10 mouse cellular contexts compared by ENCODE assay signal in the genomic region with DNA sequence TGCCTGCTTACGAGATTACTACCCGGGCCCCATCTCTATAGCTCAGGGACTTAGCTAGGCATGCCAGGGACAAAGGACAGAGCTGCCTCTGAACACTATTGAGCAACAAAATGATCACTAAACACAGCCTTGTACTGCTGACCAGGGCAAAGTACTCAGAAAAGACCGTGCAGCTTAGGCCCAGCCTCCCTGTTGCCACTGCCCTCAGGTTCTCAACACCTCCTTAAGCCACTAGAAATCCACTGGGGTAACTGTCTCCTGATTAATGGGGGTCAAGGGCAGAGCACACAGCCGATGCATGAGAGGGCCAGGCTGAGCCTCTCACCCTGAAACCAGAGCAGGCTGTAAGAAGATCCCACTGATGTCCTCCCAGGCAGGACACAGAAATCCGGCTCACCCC. TPM values are rescaled to one million over a fixed set of nuclear protein-coding genes. Genes with fewer than 3 reads are reported as not detected.
A peak's percentile ranks its signal among the peaks of the same experiment; 100 is the strongest.
DNase-seq lines count a peak whose midpoint lies in the region; ATAC-seq and TF ChIP-seq lines count a peak whose summit lies in the region.
"Had no signal": no experiment of that assay in that cellular context is flagged by ENCODE, and none has a peak within 500 bp of the region (broad histone marks: within the 10 kb centered on the region; RNA-seq: fewer than 3 reads in every experiment).

No protein-coding gene starts in this region.

- no peak overlapping the region for H3K4me2 ChIP-seq in forebrain, embryonic 11.5 days (ENCODE audit: low read depth, low read length, severe bottlenecking)
- no peak overlapping the region for H3K4me2 ChIP-seq in forebrain, embryonic 13.5 days
- H3K4me2 ChIP-seq in midbrain, embryonic 11.5 days = no peak overlapping the region
- no peak overlapping the region for H3K4me2 ChIP-seq in stomach, postnatal 0 days (replicated peaks; ENCODE audit: low read depth)
- H3K4me2 ChIP-seq: embryonic facial prominence, embryonic 15.5 days had no signal

- 0 out of 2 replicates have a peak, but pooled peaks cover 4% of the 10 kb centered on the region for H3K4me1 ChIP-seq in forebrain, embryonic 11.5 days (replicated peaks; ENCODE audit: control insufficient read depth, insufficient read depth, low read length)
- no peaks in the 10 kb centered on the region for H3K4me1 ChIP-seq in forebrain, embryonic 13.5 days
- peaks cover 9% of the 10 kb centered on the region; the same call in 1 of the 2 replicates for H3K4me1 ChIP-seq in midbrain, embryonic 11.5 days (ENCODE audit: control insufficient read depth, insufficient read depth, low read length)
- peaks cover 41% of the 10 kb centered on the region for H3K4me1 ChIP-seq in midbrain, embryonic 10.5 days
- H3K4me1 ChIP-seq in stomach, postnatal 0 days (replicated peaks; ENCODE audit: control insufficient read depth, insufficient read depth) = no peaks in the 10 kb centered on the region

- TF ChIP-seq CTCF in stomach, postnatal 0 days (IDR thresholded peaks at IDR 0.05; ENCODE audit: low read depth) = no peak

- no peak overlapping the region for H3K27ac ChIP-seq in forebrain, embryonic 11.5 days (ENCODE audit: low read depth, low read length)
- no peak overlapping the region for H3K27ac ChIP-seq in forebrain, embryonic 13.5 days
- H3K27ac ChIP-seq in midbrain, embryonic 11.5 days (ENCODE audit: low read depth, low read length) = 0 out of 2 replicates have a peak overlapping the region, but pooled peaks have one; percentile 14
- H3K27ac ChIP-seq in midbrain, embryonic 10.5 days (replicated peaks) = no peak overlapping the region
- H3K27ac ChIP-seq in stomach, postnatal 0 days (replicated peaks) = no peak overlapping the region
- H3K27ac ChIP-seq: embryonic facial prominence, embryonic 15.5 days had no signal

- no peaks in the 10 kb centered on the region for H3K27me3 ChIP-seq in forebrain, embryonic 11.5 days (ENCODE audit: control insufficient read depth, insufficient read depth, low read length)
- no peaks in the 10 kb centered on the region for H3K27me3 ChIP-seq in forebrain, embryonic 13.5 days
- H3K27me3 ChIP-seq in midbrain, embryonic 11.5 days (ENCODE audit: control insufficient read depth, insufficient read depth, low read length) = no peaks in the 10 kb centered on the region
- no peaks in the 10 kb centered on the region; the same call in 1 of the 2 replicates for H3K27me3 ChIP-seq in midbrain, embryonic 10.5 days (ENCODE audit: low read depth, poor library complexity, severe bottlenecking)
- H3K27me3 ChIP-seq in stomach, postnatal 0 days (ENCODE audit: control insufficient read depth, insufficient read depth, low read length) = no peaks in the 10 kb centered on the region
- H3K27me3 ChIP-seq: embryonic facial prominence, embryonic 15.5 days had no signal

- no peak for DNase-seq in forebrain, embryonic 11.5 days (ENCODE audit: low spot score)
- no peak for DNase-seq in midbrain, embryonic 11.5 days (ENCODE audit: low spot score, missing footprints)
- no peak for DNase-seq in midbrain, embryonic 10.5 days (ENCODE audit: low spot score)
- peak; percentile 16 for DNase-seq in kidney, postnatal 10 days
- no peak for DNase-seq in stomach, postnatal 0 days (ENCODE audit: low spot score)
- no peak for DNase-seq in thymus, postnatal 0 days (ENCODE audit: low spot score)
- no peak for DNase-seq in thymus, postnatal 10 days (ENCODE audit: low spot score in 2 of 2)
- DNase-seq: thymus, adult 18-20 months had no signal

- no peaks in the 10 kb centered on the region for H3K9me3 ChIP-seq in forebrain, embryonic 11.5 days (ENCODE audit: control insufficient read depth, low read length)
- H3K9me3 ChIP-seq in forebrain, embryonic 13.5 days (replicated peaks) = no peaks in the 10 kb centered on the region
- no peaks in the 10 kb centered on the region for H3K9me3 ChIP-seq in midbrain, embryonic 11.5 days (ENCODE audit: control insufficient read depth, low read length)
- no peaks in the 10 kb centered on the region for H3K9me3 ChIP-seq in midbrain, embryonic 10.5 days (replicated peaks)
- H3K9me3 ChIP-seq in stomach, postnatal 0 days (ENCODE audit: control insufficient read depth, low read length) = no peaks in the 10 kb centered on the region
- H3K9me3 ChIP-seq: embryonic facial prominence, embryonic 15.5 days had no signal

- TF ChIP-seq EP300 in stomach, postnatal 0 days (optimal IDR thresholded peaks at IDR 0.05) = no peak

- no peak overlapping the region for H3K4me3 ChIP-seq in forebrain, embryonic 11.5 days (ENCODE audit: low read depth, low read length)
- H3K4me3 ChIP-seq in forebrain, embryonic 13.5 days = no peak overlapping the region
- H3K4me3 ChIP-seq in midbrain, embryonic 11.5 days (ENCODE audit: low read depth, low read length) = no peak overlapping the region
- H3K4me3 ChIP-seq in midbrain, embryonic 10.5 days = no peak overlapping the region
- H3K4me3 ChIP-seq in stomach, postnatal 0 days (ENCODE audit: low read depth, low read length) = no peak overlapping the region
- H3K4me3 ChIP-seq: embryonic facial prominence, embryonic 15.5 days had no signal

- H3K36me3 ChIP-seq in forebrain, embryonic 11.5 days (ENCODE audit: control insufficient read depth, insufficient read depth, low read length) = no peaks in the 10 kb centered on the region
- peaks cover 17% of the 10 kb centered on the region; the same call in 1 of the 2 replicates for H3K36me3 ChIP-seq in forebrain, embryonic 13.5 days (ENCODE audit: poor library complexity, severe bottlenecking)
- H3K36me3 ChIP-seq in midbrain, embryonic 11.5 days (ENCODE audit: control insufficient read depth, insufficient read depth, low read length) = no peaks in the 10 kb centered on the region
- H3K36me3 ChIP-seq in midbrain, embryonic 10.5 days = peaks cover 20% of the 10 kb centered on the region
- no peaks in the 10 kb centered on the region for H3K36me3 ChIP-seq in stomach, postnatal 0 days (ENCODE audit: control insufficient read depth, insufficient read depth, low read length)

- ATAC-seq in forebrain, embryonic 11.5 days (replicated peaks; ENCODE audit: low FRiP score) = no peak
- no peak for ATAC-seq in forebrain, embryonic 13.5 days
- ATAC-seq in midbrain, embryonic 11.5 days (ENCODE audit: low FRiP score) = no peak
- peak; percentile 47; the same call in 1 of the 2 replicates for ATAC-seq in stomach, postnatal 0 days (ENCODE audit: low FRiP score, low TSS enrichment)

- 0 out of 2 replicates have a peak overlapping the region, but pooled peaks have one; percentile 3 for H3K9ac ChIP-seq in forebrain, embryonic 11.5 days (ENCODE audit: low read length)
- H3K9ac ChIP-seq in forebrain, embryonic 13.5 days = no peak overlapping the region; the same call in 1 of the 2 replicates
- no peak overlapping the region; the same call in 1 of the 2 replicates for H3K9ac ChIP-seq in midbrain, embryonic 11.5 days (ENCODE audit: low read length)
- no peak overlapping the region for H3K9ac ChIP-seq in stomach, postnatal 0 days (ENCODE audit: low read length)
- H3K9ac ChIP-seq: embryonic facial prominence, embryonic 15.5 days had no signal

- 50% methylated on average over 5 of the region's 5 CpGs for WGBS in forebrain, embryonic 11.5 days
- WGBS in forebrain, embryonic 13.5 days = 60% methylated on average over 5 of the region's 5 CpGs
- WGBS in midbrain, embryonic 11.5 days = 56% methylated on average over 5 of the region's 5 CpGs
- whole genome bisulfite sequencing in midbrain, embryonic 10.5 days = 56% methylated on average over 5 of the region's 5 CpGs
- 44% methylated on average over 5 of the region's 5 CpGs for WGBS in stomach, postnatal 0 days

RNA-seq across cellular contexts. Expression of a gene that starts 26.8 kb away (rescaled TPM):
- 5.6 and 7.9 TPM in 2 replicates for polyA plus RNA-seq in forebrain, embryonic 11.5 days (2014; fragmentation: Nextera tagmentation; extraction: Ambion mirVana)
- 5.6 and 6.3 TPM in 2 replicates for polyA plus RNA-seq in forebrain, embryonic 13.5 days (2015; fragmentation: Nextera tagmentation; extraction: Ambion mirVana)
- polyA plus RNA-seq in midbrain, embryonic 11.5 days (2014; fragmentation: Nextera tagmentation; extraction: Ambion mirVana) = 4.6 and 5.5 TPM in 2 replicates
- 5.0 and 5.2 TPM in 2 replicates for polyA plus RNA-seq in midbrain, embryonic 10.5 days (2016; fragmentation: Nextera tagmentation; extraction: Ambion mirVana)
- polyA plus RNA-seq in stomach, postnatal 0 days (2015; fragmentation: Nextera tagmentation; extraction: Ambion mirVana) = 3.0 and 3.7 TPM in 2 replicates
- 2.4 and 3.6 TPM in 2 replicates for polyA plus RNA-seq in thymus, postnatal 0 days (2015; fragmentation: Nextera tagmentation; extraction: Ambion mirVana)
